Mouse (Mus musculus): ENCODE measurements around the gene Sept9. TPM values are rescaled to one million over a fixed set of nuclear protein-coding genes. Genes with fewer than 3 reads are reported as not detected.

Sept9 gene
- polyA plus RNA-seq, 1 experiment from 2014 or later = 149 TPM

GRCm38 (mm10) chr11:117332242-117333149 lies 133.0 kb downstream of the Sept9 start:
- no peak for TF ChIP-seq CTCF (IDR thresholded peaks at IDR 0.05; ENCODE audit: low read depth)
- WGBS = 1% methylated on average over 37 of the region's 37 CpGs
- H3K9me3 ChIP-seq (ENCODE audit: low read depth, low read length) = no peaks in the 10 kb centered on the region
- H3K27ac ChIP-seq (ENCODE audit: low read depth) = peak overlapping the region; percentile 95
- no peaks in the 10 kb centered on the region for H3K27me3 ChIP-seq (ENCODE audit: insufficient read depth, low read length)
- H3K36me3 ChIP-seq (ENCODE audit: insufficient read depth) = no peaks in the 10 kb centered on the region
- peaks cover 49% of the 10 kb centered on the region for H3K4me1 ChIP-seq (ENCODE audit: insufficient read depth)
- ATAC-seq (ENCODE audit: insufficient read depth) (peak; percentile 82), DNase-seq (peak; percentile 90)
- peak overlapping the region; percentile 66 for H3K9ac ChIP-seq
- H3K4me2 ChIP-seq = peak overlapping the region; percentile 75
- peak overlapping the region; percentile 49 for H3K4me3 ChIP-seq (ENCODE audit: low read depth, low read length)

- Histone ChIP-seq H3K9ac (peak overlapping the region; percentile 66), H3K27ac (ENCODE audit: low read depth) (peak overlapping the region; percentile 95), H3K4me1 (ENCODE audit: insufficient read depth) (peaks cover 56% of the 10 kb centered on the region), H3K4me3 (ENCODE audit: low read depth, low read length) (peak overlapping the region; percentile 49), H3K9me3 (ENCODE audit: low read depth, low read length) (no peaks in the 10 kb centered on the region), H3K4me2 (peak overlapping the region; percentile 75), H3K27me3 (ENCODE audit: insufficient read depth, low read length) (no peaks in the 10 kb centered on the region), H3K36me3 (ENCODE audit: insufficient read depth) (no peaks in the 10 kb centered on the region)
- no peak for TF ChIP-seq CTCF (IDR thresholded peaks at IDR 0.05; ENCODE audit: low read depth)
- 14% methylated on average over 13 of the region's 13 CpGs for WGBS
- DNase-seq (no peak), ATAC-seq (ENCODE audit: insufficient read depth) (no peak)
These were observed 133.8 kb downstream of the Sept9 start for GRCm38 (mm10) chr11:117333150-117333715.

GRCm38 (mm10) chr11:117334101-117334500 lies 134.6 kb downstream of the Sept9 start:
- DNase-seq (peak; percentile 58), ATAC-seq (ENCODE audit: insufficient read depth) (no peak)
- Histone ChIP-seq H3K4me1 (ENCODE audit: insufficient read depth) (peaks cover 65% of the 10 kb centered on the region), H3K27ac (ENCODE audit: low read depth) (peak overlapping the region; percentile 95), H3K4me3 (ENCODE audit: low read depth, low read length) (peak overlapping the region; percentile 0; the same call in 1 of the 2 replicates), H3K9me3 (ENCODE audit: low read depth, low read length) (no peaks in the 10 kb centered on the region), H3K36me3 (ENCODE audit: insufficient read depth) (no peaks in the 10 kb centered on the region), H3K27me3 (ENCODE audit: insufficient read depth, low read length) (no peaks in the 10 kb centered on the region), H3K9ac (peak overlapping the region; percentile 66; the same call in 1 of the 2 replicates), H3K4me2 (peak overlapping the region; percentile 75)
- no peak for TF ChIP-seq CTCF (IDR thresholded peaks at IDR 0.05; ENCODE audit: low read depth)
- 26% methylated on average over 6 of the region's 6 CpGs for WGBS

DNA sequence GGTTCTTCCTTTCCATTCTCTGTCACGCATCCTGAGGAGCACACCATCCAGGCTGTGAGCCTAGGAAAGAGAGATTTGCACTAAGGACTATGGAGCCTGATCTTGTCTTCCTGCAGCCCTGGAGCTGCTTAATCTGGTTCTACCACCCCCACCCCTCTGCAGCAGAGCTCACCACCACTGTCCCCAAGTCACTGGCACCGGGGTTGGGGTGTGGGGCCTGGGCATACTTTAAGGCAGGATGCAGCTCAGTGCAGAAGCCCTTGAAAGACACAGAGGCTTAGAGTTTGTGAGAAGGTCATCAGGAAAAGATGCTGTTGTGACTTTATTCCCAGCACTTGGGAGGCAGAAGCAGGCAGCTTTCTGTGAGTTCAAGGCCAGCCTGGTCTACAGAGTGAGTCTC lies 135.7 kb downstream of the Sept9 start:
- Histone ChIP-seq H3K27me3 (ENCODE audit: insufficient read depth, low read length) (no peaks in the 10 kb centered on the region), H3K4me2 (peak overlapping the region; percentile 75), H3K27ac (ENCODE audit: low read depth) (peak overlapping the region; percentile 95), H3K36me3 (ENCODE audit: insufficient read depth) (no peaks in the 10 kb centered on the region), H3K4me3 (ENCODE audit: low read depth, low read length) (no peak overlapping the region), H3K9me3 (ENCODE audit: low read depth, low read length) (no peaks in the 10 kb centered on the region), H3K9ac (peak overlapping the region; percentile 29; the same call in 1 of the 2 replicates), H3K4me1 (ENCODE audit: insufficient read depth) (peaks cover 63% of the 10 kb centered on the region)
- no peak for DNase-seq
- TF ChIP-seq CTCF (IDR thresholded peaks at IDR 0.05; ENCODE audit: low read depth) = no peak
- 85% methylated on average over 2 of the region's 2 CpGs for WGBS
- no peak for ATAC-seq (ENCODE audit: insufficient read depth)

- Histone ChIP-seq H3K27me3 (ENCODE audit: insufficient read depth, low read length) (no peaks in the 10 kb centered on the region), H3K4me3 (ENCODE audit: low read depth, low read length) (no peak overlapping the region), H3K9me3 (ENCODE audit: low read depth, low read length) (no peaks in the 10 kb centered on the region), H3K36me3 (ENCODE audit: insufficient read depth) (no peaks in the 10 kb centered on the region), H3K4me1 (ENCODE audit: insufficient read depth) (peaks cover 52% of the 10 kb centered on the region), H3K9ac (no peak overlapping the region), H3K27ac (ENCODE audit: low read depth) (no peak overlapping the region), H3K4me2 (no peak overlapping the region)
- no peak for ATAC-seq (ENCODE audit: insufficient read depth)
- WGBS = 68% methylated on average over 7 of the region's 7 CpGs
- DNase-seq = no peak
- TF ChIP-seq CTCF (IDR thresholded peaks at IDR 0.05; ENCODE audit: low read depth) = no peak
These were observed 136.8 kb downstream of the Sept9 start for GRCm38 (mm10) chr11:117336081-117336788.

DNA sequence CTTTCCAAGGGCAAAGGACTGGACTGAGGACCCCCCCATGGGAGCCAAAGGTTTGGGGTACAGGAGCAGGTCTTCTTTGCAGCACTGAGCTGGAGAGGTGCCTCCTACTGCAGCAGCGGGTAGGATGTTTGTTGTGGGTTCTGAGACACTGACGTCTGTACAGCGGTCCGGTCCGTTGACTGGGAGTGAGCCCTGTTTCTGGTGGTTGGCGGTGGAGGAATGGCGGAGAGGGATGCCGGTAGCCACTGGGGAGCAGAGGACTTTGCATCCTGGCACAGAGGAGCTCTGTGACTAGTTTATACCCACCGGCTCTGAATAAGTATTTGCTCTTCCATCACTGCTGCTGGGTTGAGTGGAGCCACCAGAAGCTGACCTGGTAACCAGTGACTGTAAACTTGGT lies 138.3 kb downstream of the Sept9 start:
- H3K9me3 ChIP-seq (ENCODE audit: low read depth, low read length) = no peaks in the 10 kb centered on the region
- H3K27ac ChIP-seq (ENCODE audit: low read depth) = no peak overlapping the region
- TF ChIP-seq CTCF (IDR thresholded peaks at IDR 0.05; ENCODE audit: low read depth) = no peak
- WGBS = 84% methylated on average over 9 of the region's 9 CpGs
- no peak overlapping the region for H3K4me2 ChIP-seq
- no peaks in the 10 kb centered on the region for H3K36me3 ChIP-seq (ENCODE audit: insufficient read depth)
- peaks cover 45% of the 10 kb centered on the region for H3K4me1 ChIP-seq (ENCODE audit: insufficient read depth)
- ATAC-seq (ENCODE audit: insufficient read depth) (no peak), DNase-seq (no peak)
- no peak overlapping the region for H3K4me3 ChIP-seq (ENCODE audit: low read depth, low read length)
- no peaks in the 10 kb centered on the region for H3K27me3 ChIP-seq (ENCODE audit: insufficient read depth, low read length)
- H3K9ac ChIP-seq = no peak overlapping the region
